Mouse (Mus musculus) stomach, postnatal 0 days (tissue): ENCODE measurements around the gene Gm12248.
A peak's percentile ranks its signal among the peaks of the same experiment; 100 is the strongest.

ENCODE experiments used
- CTCF ChIP-seq: IDR thresholded peaks from 2 replicates; pipeline ENCODE4 v1.5.1; 2016; ENCODE audit warnings: antibody characterized with exemption, low read depth, mild to moderate bottlenecking, moderate library complexity
- EP300 ChIP-seq: optimal IDR thresholded peaks from 2 replicates; pipeline ENCODE3; 2016; ENCODE audit warnings: antibody characterized with exemption

DNA sequence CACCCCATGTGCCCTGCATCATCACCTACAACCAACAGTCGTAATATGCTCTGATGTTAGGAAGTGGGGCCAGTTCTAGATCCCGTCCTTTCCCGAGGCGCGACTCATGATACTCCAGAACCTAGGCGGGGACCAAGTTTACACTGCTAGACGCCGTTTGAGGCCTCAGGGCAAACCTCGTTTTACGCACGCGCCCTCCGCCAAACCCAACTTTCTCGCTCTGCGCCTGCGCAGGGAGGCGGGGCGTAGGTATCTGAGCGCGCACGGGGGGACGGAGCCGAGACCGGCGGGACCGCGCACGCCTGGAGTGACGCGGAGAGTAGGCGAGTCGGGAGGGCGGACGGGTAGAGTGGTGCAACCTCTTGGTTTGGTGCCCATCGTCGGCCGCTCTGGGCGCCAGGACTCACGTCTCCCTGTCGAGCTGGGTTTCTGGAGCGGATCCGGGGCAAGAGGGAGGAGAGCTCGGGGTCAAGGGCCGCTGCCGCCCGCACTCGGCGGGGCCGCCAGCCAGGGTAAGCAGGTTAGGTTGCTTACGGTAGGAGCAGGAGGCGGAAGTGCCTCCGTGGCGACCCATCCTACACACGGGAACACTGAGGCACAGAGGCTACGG lies 10.9 kb upstream of the Gm12248 start, which contains the start of gene Cnot8:
- no peak for TF ChIP-seq CTCF
- peak; percentile 22 for TF ChIP-seq EP300
